14 mouse cellular contexts compared by ENCODE assay signal in the genomic region with DNA sequence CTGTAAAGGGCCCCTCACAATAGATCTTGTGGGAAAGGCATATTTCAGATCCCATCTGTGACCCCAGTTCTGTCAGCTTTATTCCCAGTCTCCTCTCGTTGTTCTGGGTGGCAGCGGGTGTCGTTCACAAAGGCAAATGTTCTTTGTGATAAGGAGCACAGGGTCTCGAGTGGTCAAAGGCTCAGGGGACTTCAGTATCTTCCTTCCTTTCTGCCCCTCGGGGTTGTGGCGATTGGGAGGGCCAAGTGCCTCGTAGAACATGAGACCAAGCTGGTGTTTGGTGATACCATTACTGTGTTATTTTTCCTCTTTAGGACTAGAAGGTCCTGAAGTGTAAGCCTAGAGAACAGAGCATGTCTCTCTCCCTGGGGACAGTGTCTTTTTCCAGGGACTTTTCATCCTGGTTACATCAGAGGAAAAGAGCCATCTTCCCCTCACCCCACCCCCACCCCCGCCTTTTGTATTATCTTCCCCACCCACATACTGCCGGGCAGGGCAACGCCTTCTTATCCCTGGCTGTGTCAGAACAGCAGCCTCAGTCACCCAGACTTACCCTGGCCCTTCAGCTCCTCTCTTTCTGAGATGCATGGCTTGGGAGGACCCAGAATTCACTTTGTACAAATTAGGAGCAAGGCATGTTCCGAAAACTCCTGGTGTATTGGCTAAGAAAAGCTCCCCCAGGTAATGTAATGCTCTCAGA.
DNase-seq lines count a peak whose midpoint lies in the region; ATAC-seq lines count a peak whose summit lies in the region.
"Had no signal": no experiment of that assay in that cellular context is flagged by ENCODE, and none has a peak within 500 bp of the region (broad histone marks: within the 10 kb centered on the region; RNA-seq: fewer than 3 reads in every experiment).

No protein-coding gene starts in this region.

- no peak for ATAC-seq in megakaryocyte, adult 5-6 weeks (ENCODE audit: poor library complexity, severe bottlenecking)
- no peak for ATAC-seq in inflammation-experienced regulatory T-cells, adult 6 months
- ATAC-seq: CD4-positive, CD25-positive, alpha-beta regulatory T cell, adult 4 months had no signal

- peaks cover 96% of the 10 kb centered on the region for H3K36me3 ChIP-seq in megakaryocyte, embryonic 14.5 days (replicated peaks; ENCODE audit: low read length)

- peak; percentile 61 for DNase-seq in MN1 (ENCODE audit: low spot score)
- DNase-seq in liver, result peak; percentile 87
- DNase-seq in left cerebral cortex, adult 18-20 months (ENCODE audit: low spot score in 2 of 2), result no peak
- DNase-seq in frontal cortex, postnatal 36 days (ENCODE audit: low spot score in 2 of 2), result no peak
- DNase-seq: adrenal gland, postnatal 25 days; cerebellum, adult 11 months; gastrocnemius, postnatal 36 days; heart, postnatal 14 days; lung, adult 18-20 months had no signal

- H3K27me3 ChIP-seq in megakaryocyte, embryonic 14.5 days (replicated peaks), result no peaks in the 10 kb centered on the region
- H3K27me3 ChIP-seq: kidney, embryonic 15.5 days had no signal

- peaks cover 12% of the 10 kb centered on the region for H3K4me1 ChIP-seq in megakaryocyte, embryonic 14.5 days
- H3K4me1 ChIP-seq: kidney, embryonic 15.5 days had no signal

- peaks cover 5% of the 10 kb centered on the region; the same call in 1 of the 2 replicates for H3K9me3 ChIP-seq in megakaryocyte, embryonic 14.5 days

- peak overlapping the region; percentile 33 for H3K4me3 ChIP-seq in megakaryocyte, embryonic 14.5 days (replicated peaks)
- H3K4me3 ChIP-seq: kidney, embryonic 15.5 days had no signal

Comparison
In these comparisons a context has a peak if more than half of its experiments do, and no peak if none do; other contexts are left out.
1. DNase-seq: peak in MN1 (single experiment) and liver (single experiment); none in left cerebral cortex, adult 18-20 months (0 of 2) and frontal cortex, postnatal 36 days (0 of 2).